Mouse (Mus musculus): ENCODE measurements around the gene Sytl2. TPM values are rescaled to one million over a fixed set of nuclear protein-coding genes. Genes with fewer than 3 reads are reported as not detected.

Gene Sytl2
- polyA plus RNA-seq, 1 experiment from 2014 or later = 0.99 TPM

DNA sequence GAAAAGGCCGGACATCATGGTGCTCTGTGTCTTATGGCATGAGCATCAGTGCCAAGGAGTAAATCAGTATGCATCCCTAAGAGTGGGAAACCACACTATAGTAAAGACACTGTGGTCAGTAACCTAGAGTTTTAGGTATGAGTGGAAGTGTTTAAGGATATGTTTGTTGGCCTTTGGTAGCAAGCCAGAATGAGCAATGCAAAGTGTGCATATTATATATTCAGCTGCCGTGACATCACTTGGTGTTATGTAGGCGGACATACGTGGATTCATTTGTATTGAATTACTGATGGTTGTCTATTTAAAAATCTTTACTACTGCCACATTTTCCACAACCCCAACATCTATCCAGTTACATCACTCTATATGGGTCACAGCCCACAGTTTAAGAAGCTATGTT is 23.1 kb downstream of the Sytl2 start:
- Histone ChIP-seq H3K27me3 (ENCODE audit: control insufficient read depth, insufficient read depth, low read depth, low read length) (no peaks in the 10 kb centered on the region), H3K9me3 (replicated peaks; ENCODE audit: control insufficient read depth, low read length) (no peaks in the 10 kb centered on the region), H3K27ac (ENCODE audit: low read length) (no peak overlapping the region), H3K4me1 (ENCODE audit: control insufficient read depth, low read depth, low read length) (no peaks in the 10 kb centered on the region), H3K36me3 (ENCODE audit: control insufficient read depth, insufficient read depth) (no peaks in the 10 kb centered on the region), H3K4me2 (ENCODE audit: low read depth, low read length) (no peak overlapping the region), H3K4me3 (ENCODE audit: low read depth, low read length) (no peak overlapping the region), H3K9ac (ENCODE audit: low read depth, low read length) (no peak overlapping the region)
- 72% methylated on average over 4 of the region's 4 CpGs for WGBS (ENCODE audit: insufficient replicate concordance)
- no peak for ATAC-seq (ENCODE audit: low read depth)

DNA sequence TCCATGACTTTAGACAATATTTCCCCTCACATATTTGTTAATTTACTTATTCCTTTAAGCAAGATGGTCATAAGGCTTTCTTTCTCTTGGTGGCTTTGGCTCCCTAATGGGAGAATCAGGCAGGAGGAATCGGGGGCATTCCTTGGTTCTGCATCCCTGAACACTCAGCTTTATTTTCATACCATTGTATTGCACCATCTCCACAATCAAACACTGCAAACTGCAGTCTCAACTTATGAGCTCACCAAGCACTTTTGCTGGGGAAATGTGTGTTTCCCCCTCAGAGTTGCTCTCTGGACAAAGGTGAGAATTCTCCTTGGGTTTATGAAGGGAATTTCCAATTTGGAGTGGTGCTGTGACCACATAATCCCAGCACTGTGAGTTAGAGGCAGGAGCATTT is 28.1 kb downstream of the Sytl2 start:
- ATAC-seq (ENCODE audit: low read depth) = no peak

DNA sequence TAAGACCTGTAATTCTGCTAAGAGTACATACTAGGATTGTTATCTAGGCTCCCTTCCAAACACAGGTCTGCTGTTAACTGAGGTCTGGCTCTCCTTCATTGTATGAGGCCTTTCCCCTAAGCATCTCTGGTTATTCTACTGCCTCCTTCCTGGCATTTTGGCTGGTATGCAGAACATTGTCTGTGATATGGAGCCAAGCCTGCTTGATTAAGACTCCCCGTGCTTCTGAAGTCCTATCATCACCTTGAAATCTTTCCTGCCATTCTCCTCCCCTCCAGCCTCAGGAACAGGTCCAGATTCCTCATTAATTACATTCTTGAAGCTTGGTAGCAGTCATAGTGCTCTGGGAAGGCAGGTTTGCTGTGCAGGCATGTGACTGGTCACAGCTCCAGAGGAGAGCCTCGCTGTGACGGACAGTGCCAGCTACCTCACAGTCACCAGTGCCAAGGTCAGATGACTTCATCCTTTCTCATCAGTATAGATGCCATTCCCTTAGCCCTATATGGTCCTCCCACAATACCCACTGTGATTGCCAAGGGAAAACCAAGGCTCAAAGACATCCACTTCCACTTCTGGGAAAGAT is 30.5 kb downstream of the Sytl2 start:
- 68% methylated on average over 3 of the region's 3 CpGs for WGBS (ENCODE audit: insufficient replicate concordance)
- Histone ChIP-seq H3K9me3 (replicated peaks; ENCODE audit: control insufficient read depth, low read length) (no peaks in the 10 kb centered on the region), H3K4me1 (ENCODE audit: control insufficient read depth, low read depth, low read length) (no peaks in the 10 kb centered on the region), H3K4me2 (ENCODE audit: low read depth, low read length) (no peak overlapping the region), H3K27ac (ENCODE audit: low read length) (no peak overlapping the region), H3K9ac (ENCODE audit: low read depth, low read length) (no peak overlapping the region), H3K36me3 (ENCODE audit: control insufficient read depth, insufficient read depth) (no peaks in the 10 kb centered on the region), H3K4me3 (ENCODE audit: low read depth, low read length) (no peak overlapping the region), H3K27me3 (ENCODE audit: control insufficient read depth, insufficient read depth, low read depth, low read length) (no peaks in the 10 kb centered on the region)
- no peak for ATAC-seq (ENCODE audit: low read depth)

More for the DNA sequence above, 28.1 kb downstream of the Sytl2 start:
- H3K36me3 ChIP-seq (ENCODE audit: control insufficient read depth, insufficient read depth) = no peaks in the 10 kb centered on the region
- H3K27ac ChIP-seq (ENCODE audit: low read length) = no peak overlapping the region
- 68% methylated on average over 1 of the region's 1 CpGs for WGBS (ENCODE audit: insufficient replicate concordance)
- H3K4me2 ChIP-seq (ENCODE audit: low read depth, low read length) = no peak overlapping the region
- H3K9me3 ChIP-seq (replicated peaks; ENCODE audit: control insufficient read depth, low read length) = no peaks in the 10 kb centered on the region
- H3K27me3 ChIP-seq (ENCODE audit: control insufficient read depth, insufficient read depth, low read depth, low read length) = no peaks in the 10 kb centered on the region
- no peak overlapping the region for H3K9ac ChIP-seq (ENCODE audit: low read depth, low read length)
- no peak overlapping the region for H3K4me3 ChIP-seq (ENCODE audit: low read depth, low read length)
- H3K4me1 ChIP-seq (ENCODE audit: control insufficient read depth, low read depth, low read length) = no peaks in the 10 kb centered on the region

DNA sequence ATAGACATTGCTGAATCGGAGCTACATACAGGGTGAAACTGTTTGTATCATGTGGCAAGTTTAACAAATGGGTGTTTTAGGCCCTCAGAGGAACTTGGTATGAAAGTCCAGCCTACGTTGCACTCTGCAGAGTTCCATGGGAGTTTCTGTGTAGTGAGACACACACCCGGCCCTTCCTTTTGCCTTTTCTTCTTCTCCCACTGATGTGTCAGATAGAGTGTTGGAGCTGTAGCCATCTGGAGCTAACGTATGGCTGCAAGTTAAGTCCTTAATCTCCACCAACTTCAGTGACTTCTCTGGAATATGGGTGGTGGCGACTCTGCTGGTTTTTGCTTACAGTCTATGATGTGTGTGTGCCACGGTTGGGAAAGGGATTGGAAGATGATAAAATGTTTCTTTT is 32.3 kb downstream of the Sytl2 start:
- no peak overlapping the region for H3K27ac ChIP-seq (ENCODE audit: low read length)
- H3K36me3 ChIP-seq (ENCODE audit: control insufficient read depth, insufficient read depth) = no peaks in the 10 kb centered on the region
- no peak overlapping the region for H3K4me2 ChIP-seq (ENCODE audit: low read depth, low read length)
- no peak overlapping the region for H3K9ac ChIP-seq (ENCODE audit: low read depth, low read length)
- H3K4me1 ChIP-seq (ENCODE audit: control insufficient read depth, low read depth, low read length) = no peaks in the 10 kb centered on the region
- no peak for ATAC-seq (ENCODE audit: low read depth)
- H3K9me3 ChIP-seq (replicated peaks; ENCODE audit: control insufficient read depth, low read length) = no peaks in the 10 kb centered on the region
- no peak overlapping the region for H3K4me3 ChIP-seq (ENCODE audit: low read depth, low read length)
- no peaks in the 10 kb centered on the region for H3K27me3 ChIP-seq (ENCODE audit: control insufficient read depth, insufficient read depth, low read depth, low read length)
- 56% methylated on average over 6 of the region's 6 CpGs for WGBS (ENCODE audit: insufficient replicate concordance)

DNA sequence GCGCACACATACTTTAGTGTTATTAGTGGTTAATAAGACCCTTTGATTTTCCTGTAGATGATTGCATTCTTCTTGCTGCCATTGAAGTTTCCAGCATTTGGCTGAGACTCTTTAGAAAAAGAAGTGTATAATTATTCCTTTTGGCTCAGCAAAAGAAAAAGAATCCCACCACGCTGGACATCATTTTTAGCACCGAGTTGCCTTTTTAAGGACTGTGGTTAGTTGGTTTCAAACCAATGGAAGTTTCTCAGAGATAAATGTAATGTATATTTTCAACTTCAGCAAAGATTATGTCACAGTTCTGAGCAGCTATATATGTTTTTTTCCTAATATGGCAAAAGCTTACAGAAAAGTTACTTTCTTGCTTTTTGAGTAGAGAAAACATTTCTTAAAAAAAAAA is 32.8 kb downstream of the Sytl2 start:
- no peak overlapping the region for H3K9ac ChIP-seq (ENCODE audit: low read depth, low read length)
- H3K4me2 ChIP-seq (ENCODE audit: low read depth, low read length) = no peak overlapping the region
- H3K36me3 ChIP-seq (ENCODE audit: control insufficient read depth, insufficient read depth) = no peaks in the 10 kb centered on the region
- H3K9me3 ChIP-seq (replicated peaks; ENCODE audit: control insufficient read depth, low read length) = no peaks in the 10 kb centered on the region
- WGBS (ENCODE audit: insufficient replicate concordance) = 63% methylated on average over 3 of the region's 3 CpGs
- no peak overlapping the region for H3K4me3 ChIP-seq (ENCODE audit: low read depth, low read length)
- no peaks in the 10 kb centered on the region for H3K4me1 ChIP-seq (ENCODE audit: control insufficient read depth, low read depth, low read length)
- ATAC-seq (ENCODE audit: low read depth) = no peak
- H3K27ac ChIP-seq (ENCODE audit: low read length) = no peak overlapping the region
- H3K27me3 ChIP-seq (ENCODE audit: control insufficient read depth, insufficient read depth, low read depth, low read length) = no peaks in the 10 kb centered on the region

DNA sequence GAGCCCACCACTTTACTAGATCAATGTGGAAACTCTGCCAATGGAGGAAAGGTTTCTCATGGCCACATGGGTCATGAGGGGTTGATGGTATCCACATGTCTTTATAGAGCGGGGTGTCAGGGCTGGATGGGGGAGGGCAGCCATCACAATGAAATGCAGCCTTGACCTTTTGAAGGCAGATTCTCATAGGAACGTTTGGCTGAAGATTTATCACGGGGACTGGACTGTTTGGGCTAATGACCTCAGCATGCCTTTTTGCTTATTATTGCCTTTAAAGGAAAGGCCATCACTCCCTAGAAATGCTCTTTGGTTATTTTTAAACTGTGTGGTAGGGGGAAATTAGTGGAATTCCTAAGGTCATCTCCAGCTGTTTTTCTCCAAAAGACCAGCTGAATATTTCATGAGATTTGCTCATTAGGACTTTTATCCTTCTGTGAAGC is 33.7 kb downstream of the Sytl2 start:
- H3K9ac ChIP-seq (ENCODE audit: low read depth, low read length) = no peak overlapping the region
- H3K9me3 ChIP-seq (replicated peaks; ENCODE audit: control insufficient read depth, low read length) = no peaks in the 10 kb centered on the region
- no peak overlapping the region for H3K27ac ChIP-seq (ENCODE audit: low read length)
- H3K4me3 ChIP-seq (ENCODE audit: low read depth, low read length) = no peak overlapping the region
- WGBS (ENCODE audit: insufficient replicate concordance) = 43% methylated on average over 3 of the region's 3 CpGs
- no peaks in the 10 kb centered on the region for H3K36me3 ChIP-seq (ENCODE audit: control insufficient read depth, insufficient read depth)
- H3K4me1 ChIP-seq (ENCODE audit: control insufficient read depth, low read depth, low read length) = no peaks in the 10 kb centered on the region
- H3K4me2 ChIP-seq (ENCODE audit: low read depth, low read length) = no peak overlapping the region
- no peak for ATAC-seq (ENCODE audit: low read depth)
- no peaks in the 10 kb centered on the region for H3K27me3 ChIP-seq (ENCODE audit: control insufficient read depth, insufficient read depth, low read depth, low read length)

DNA sequence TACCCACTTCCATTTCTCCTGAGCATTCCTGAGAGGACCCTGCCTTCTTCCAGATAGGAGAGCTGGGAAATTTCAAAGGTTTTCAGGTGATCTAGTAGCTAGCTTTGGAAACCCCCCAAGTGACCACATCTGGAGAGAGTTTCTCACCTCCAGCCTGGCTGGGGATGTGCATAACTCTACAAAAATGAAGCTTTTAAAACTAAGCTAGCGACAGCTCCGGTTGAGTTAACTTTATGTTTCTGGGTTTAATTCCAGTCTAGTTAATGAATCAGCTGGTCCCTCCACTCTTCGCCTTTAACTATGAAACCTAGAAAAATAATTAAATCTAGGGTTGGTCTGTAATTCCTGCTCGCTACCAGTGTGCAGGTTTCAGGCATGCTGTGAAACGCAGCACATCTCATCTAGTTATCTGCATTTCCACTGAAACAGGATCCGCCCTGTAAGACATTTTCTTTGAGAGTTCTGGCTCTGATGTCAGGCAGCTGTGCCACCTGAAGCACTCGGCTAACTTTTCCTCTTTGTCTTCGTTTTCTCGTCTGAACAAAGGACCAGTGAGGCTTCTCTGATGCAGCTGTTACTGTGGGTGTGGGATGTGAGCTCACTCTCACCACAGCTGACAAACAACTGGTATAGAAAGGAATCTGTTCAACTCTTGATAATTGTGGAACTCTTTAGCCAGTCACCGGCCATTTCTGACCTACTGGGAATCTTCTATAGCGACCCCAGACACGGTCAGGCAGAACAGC is 39.3 kb downstream of the Sytl2 start:
- no peak overlapping the region for H3K4me2 ChIP-seq (ENCODE audit: low read depth, low read length)
- no peaks in the 10 kb centered on the region for H3K9me3 ChIP-seq (replicated peaks; ENCODE audit: control insufficient read depth, low read length)
- no peaks in the 10 kb centered on the region for H3K36me3 ChIP-seq (ENCODE audit: control insufficient read depth, insufficient read depth)
- H3K4me3 ChIP-seq (ENCODE audit: low read depth, low read length) = no peak overlapping the region
- WGBS (ENCODE audit: insufficient replicate concordance) = 65% methylated on average over 12 of the region's 12 CpGs
- H3K9ac ChIP-seq (ENCODE audit: low read depth, low read length) = no peak overlapping the region
- no peaks in the 10 kb centered on the region for H3K4me1 ChIP-seq (ENCODE audit: control insufficient read depth, low read depth, low read length)
- H3K27ac ChIP-seq (ENCODE audit: low read length) = no peak overlapping the region
- H3K27me3 ChIP-seq (ENCODE audit: control insufficient read depth, insufficient read depth, low read depth, low read length) = no peaks in the 10 kb centered on the region
- no peak for ATAC-seq (ENCODE audit: low read depth)

DNA sequence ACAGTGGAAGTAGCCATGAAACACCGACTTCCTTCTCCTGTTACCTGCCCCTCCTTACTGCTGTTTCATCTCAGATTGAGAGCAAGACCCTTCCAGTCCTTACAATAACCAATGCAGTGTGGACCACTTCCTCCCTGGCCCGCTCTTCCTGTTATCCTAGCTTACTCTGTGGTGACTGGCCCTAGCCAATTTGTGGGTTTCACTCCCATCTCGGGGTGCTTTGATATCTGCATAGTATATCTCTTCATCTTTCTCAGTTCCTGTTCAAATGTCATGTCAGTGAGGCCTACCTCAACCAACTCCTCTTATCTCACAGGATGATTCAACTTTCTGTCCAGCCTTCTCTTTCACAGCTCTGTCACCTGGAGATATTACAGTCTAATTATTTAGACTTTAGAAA is 42.9 kb downstream of the Sytl2 start:
- Histone ChIP-seq H3K4me2 (ENCODE audit: low read depth, low read length) (no peak overlapping the region), H3K4me3 (ENCODE audit: low read depth, low read length) (no peak overlapping the region), H3K27ac (ENCODE audit: low read length) (no peak overlapping the region), H3K9me3 (replicated peaks; ENCODE audit: control insufficient read depth, low read length) (no peaks in the 10 kb centered on the region), H3K9ac (ENCODE audit: low read depth, low read length) (no peak overlapping the region), H3K27me3 (ENCODE audit: control insufficient read depth, insufficient read depth, low read depth, low read length) (no peaks in the 10 kb centered on the region), H3K4me1 (ENCODE audit: control insufficient read depth, low read depth, low read length) (no peaks in the 10 kb centered on the region), H3K36me3 (ENCODE audit: control insufficient read depth, insufficient read depth) (no peaks in the 10 kb centered on the region)
- WGBS (ENCODE audit: insufficient replicate concordance) = 16% methylated on average over 3 of the region's 3 CpGs
- ATAC-seq (ENCODE audit: low read depth) = no peak

DNA sequence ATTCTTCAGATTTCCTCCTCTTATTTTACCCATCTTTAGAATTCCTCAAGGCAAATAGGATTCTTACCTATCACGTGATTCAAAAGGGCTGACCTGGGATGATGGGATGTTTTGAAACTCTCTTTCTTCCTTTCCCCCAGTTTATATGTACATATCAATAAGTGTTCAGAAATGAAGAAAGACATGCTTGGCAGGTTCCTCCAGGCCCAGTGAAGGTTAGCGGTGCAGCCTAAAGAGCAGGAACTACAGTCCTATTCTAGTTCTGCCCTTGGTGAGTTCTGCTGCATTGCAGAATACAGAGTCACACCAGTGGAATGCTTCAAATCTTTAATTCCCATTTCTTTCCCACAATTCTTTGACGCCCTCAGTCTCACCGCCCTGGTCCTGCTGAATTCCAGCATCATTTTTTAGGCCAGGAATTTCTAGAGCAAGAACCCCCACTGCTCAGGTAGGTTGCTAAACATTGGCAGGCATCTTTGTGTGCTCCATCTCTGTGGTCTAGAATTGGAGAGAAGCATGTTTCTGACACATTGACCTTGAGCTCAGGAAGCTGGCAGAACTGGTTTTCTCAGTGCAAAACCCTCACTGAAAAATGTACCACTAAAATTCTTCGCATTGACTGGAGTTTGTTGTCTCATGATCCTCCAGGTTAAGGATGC is 45.9 kb downstream of the Sytl2 start:
- no peak overlapping the region for H3K9ac ChIP-seq (ENCODE audit: low read depth, low read length)
- no peak overlapping the region for H3K4me3 ChIP-seq (ENCODE audit: low read depth, low read length)
- no peaks in the 10 kb centered on the region for H3K36me3 ChIP-seq (ENCODE audit: control insufficient read depth, insufficient read depth)
- WGBS (ENCODE audit: insufficient replicate concordance) = 66% methylated on average over 5 of the region's 5 CpGs
- H3K4me1 ChIP-seq (ENCODE audit: control insufficient read depth, low read depth, low read length) = no peaks in the 10 kb centered on the region
- ATAC-seq (ENCODE audit: low read depth) = no peak
- no peaks in the 10 kb centered on the region for H3K27me3 ChIP-seq (ENCODE audit: control insufficient read depth, insufficient read depth, low read depth, low read length)
- H3K4me2 ChIP-seq (ENCODE audit: low read depth, low read length) = no peak overlapping the region
- no peak overlapping the region for H3K27ac ChIP-seq (ENCODE audit: low read length)
- H3K9me3 ChIP-seq (replicated peaks; ENCODE audit: control insufficient read depth, low read length) = no peaks in the 10 kb centered on the region

Data from liver, embryonic 16.5 days (tissue).